Mouse (Mus musculus): ENCODE results near the gene Fam53a.

GRCm38 (mm10) chr5:33556277-33556995 lies 73.0 kb downstream of the Fam53a start:
- no peak for TF ChIP-seq POLR2A (IDR thresholded peaks at IDR 0.05; ENCODE audit: borderline replicate concordance, extremely low read depth, low read depth, low read length)
- TF ChIP-seq CTCF (IDR thresholded peaks at IDR 0.05; ENCODE audit: insufficient read depth, low read length): no peak
